Mouse (Mus musculus): ENCODE measurements around the gene Celsr3. TPM values are rescaled to one million over a fixed set of nuclear protein-coding genes. Genes with fewer than 3 reads are reported as not detected.

The Celsr3 gene
- polyA plus RNA-seq, 1 experiment from 2014 or later, result 15.4 TPM

DNA sequence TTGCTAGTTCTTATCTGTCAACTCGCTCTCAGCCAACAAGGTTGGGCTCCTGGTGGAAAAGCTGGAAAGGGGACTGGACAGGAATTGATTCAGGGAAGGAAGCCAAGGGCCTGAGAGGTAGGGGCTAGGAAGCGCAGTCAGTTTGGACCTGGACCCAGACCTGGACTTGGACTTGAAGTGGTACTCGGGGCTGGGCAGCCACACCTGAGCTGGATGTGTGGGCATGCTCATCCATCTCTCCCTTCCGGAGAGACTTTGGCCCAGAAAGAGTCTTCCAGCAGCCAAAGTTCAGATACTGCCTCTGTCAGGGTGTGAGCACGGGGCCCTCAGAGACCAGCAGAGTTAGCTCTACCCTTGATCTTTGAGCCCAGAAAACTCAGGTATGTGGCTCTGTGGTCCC lies 29.2 kb downstream of the Celsr3 start:
- Histone ChIP-seq H3K4me3 (replicated peaks; ENCODE audit: low read length) (no peak overlapping the region), H3K4me2 (replicated peaks) (peak overlapping the region; percentile 81; the same call in 1 of the 2 replicates), H3K27me3 (ENCODE audit: control insufficient read depth, insufficient read depth, low read length) (no peaks in the 10 kb centered on the region), H3K36me3 (replicated peaks; ENCODE audit: control insufficient read depth, insufficient read depth) (peaks cover 57% of the 10 kb centered on the region), H3K9me3 (ENCODE audit: control insufficient read depth, low read length) (no peaks in the 10 kb centered on the region), H3K27ac (no peak overlapping the region), H3K4me1 (replicated peaks; ENCODE audit: control insufficient read depth, insufficient read depth, low read length) (peaks cover 12% of the 10 kb centered on the region), H3K9ac (no peak overlapping the region)
- ATAC-seq (ENCODE audit: low FRiP score) (no peak), DNase-seq (ENCODE audit: low spot score) (no peak)
- 64% methylated on average over 5 of the region's 5 CpGs for WGBS

GRCm38 (mm10) chr9:108858792-108859527 lies 32.8 kb downstream of the Celsr3 start:
- H3K9ac ChIP-seq, result no peak overlapping the region
- H3K4me2 ChIP-seq (replicated peaks), result no peak overlapping the region
- ATAC-seq (ENCODE audit: low FRiP score) (no peak), DNase-seq (ENCODE audit: low spot score) (no peak)
- H3K4me3 ChIP-seq (replicated peaks; ENCODE audit: low read length), result no peak overlapping the region
- H3K27me3 ChIP-seq (ENCODE audit: control insufficient read depth, insufficient read depth, low read length), result no peaks in the 10 kb centered on the region
- peaks cover 6% of the 10 kb centered on the region for H3K4me1 ChIP-seq (replicated peaks; ENCODE audit: control insufficient read depth, insufficient read depth, low read length)
- no peak overlapping the region for H3K27ac ChIP-seq
- no peaks in the 10 kb centered on the region for H3K9me3 ChIP-seq (ENCODE audit: control insufficient read depth, low read length)
- peaks cover 45% of the 10 kb centered on the region for H3K36me3 ChIP-seq (replicated peaks; ENCODE audit: control insufficient read depth, insufficient read depth)
- WGBS, result 80% methylated on average over 8 of the region's 8 CpGs

Small RNA genes lying within 50 kb of the gene (microRNA-seq; reads per million reads assigned to microRNA genes)
- not detected for gene Gm23156

Other genes with a start within 250 kb of the Celsr3 start
- 240 and 242 TPM in 2 replicates for gene Wdr6, start 247.6 kb upstream of the Celsr3 start, polyA plus RNA-seq (2014; fragmentation: Nextera tagmentation; extraction: Ambion mirVana)
- 29.7 and 33.2 TPM in 2 replicates for gene P4htm, start 228.7 kb upstream of the Celsr3 start, polyA plus RNA-seq (2014; fragmentation: Nextera tagmentation; extraction: Ambion mirVana)
- 37.7 and 44.0 TPM in 2 replicates for gene Arih2, start 176.9 kb upstream of the Celsr3 start, polyA plus RNA-seq (2014; fragmentation: Nextera tagmentation; extraction: Ambion mirVana)
- gene Slc25a20, start 164.2 kb upstream of the Celsr3 start, polyA plus RNA-seq (2014; fragmentation: Nextera tagmentation; extraction: Ambion mirVana), result 25.6 and 31.4 TPM in 2 replicates
- gene Prkar2a, start 137.0 kb upstream of the Celsr3 start, polyA plus RNA-seq (2014; fragmentation: Nextera tagmentation; extraction: Ambion mirVana), result 70.8 and 82.7 TPM in 2 replicates
- gene Ip6k2, start 42.5 kb upstream of the Celsr3 start, polyA plus RNA-seq (2014; fragmentation: Nextera tagmentation; extraction: Ambion mirVana), result 202 and 238 TPM in 2 replicates
- gene Nckipsd, start 18.0 kb upstream of the Celsr3 start, polyA plus RNA-seq (2014; fragmentation: Nextera tagmentation; extraction: Ambion mirVana), result 28.5 and 29.6 TPM in 2 replicates
- 19.1 and 21.5 TPM in 2 replicates for gene Slc26a6, start 27.0 kb downstream of the Celsr3 start, polyA plus RNA-seq (2014; fragmentation: Nextera tagmentation; extraction: Ambion mirVana)
- gene Tmem89, start 88.3 kb downstream of the Celsr3 start, polyA plus RNA-seq (2014; fragmentation: Nextera tagmentation; extraction: Ambion mirVana), result 0.27 TPM in 1 of 2 replicates, not detected in the other
- gene Uqcrc1, start 110.3 kb downstream of the Celsr3 start, polyA plus RNA-seq (2014; fragmentation: Nextera tagmentation; extraction: Ambion mirVana), result 469 and 503 TPM in 2 replicates
- gene Col7a1, start 127.3 kb downstream of the Celsr3 start, polyA plus RNA-seq (2014; fragmentation: Nextera tagmentation; extraction: Ambion mirVana), result 1.3 and 3.0 TPM in 2 replicates
- gene Ucn2, start 159.7 kb downstream of the Celsr3 start, polyA plus RNA-seq (2014; fragmentation: Nextera tagmentation; extraction: Ambion mirVana), result 0.23 TPM in 1 of 2 replicates, not detected in the other
- gene Pfkfb4, start 165.5 kb downstream of the Celsr3 start, polyA plus RNA-seq (2014; fragmentation: Nextera tagmentation; extraction: Ambion mirVana), result 22.5 and 23.9 TPM in 2 replicates
- 57.9 and 60.9 TPM in 2 replicates for gene Shisa5, start 212.2 kb downstream of the Celsr3 start, polyA plus RNA-seq (2014; fragmentation: Nextera tagmentation; extraction: Ambion mirVana)
- 9.7 and 16.2 TPM in 2 replicates for gene Trex1, start 233.4 kb downstream of the Celsr3 start, polyA plus RNA-seq (2014; fragmentation: Nextera tagmentation; extraction: Ambion mirVana)
- gene Atrip, start 247.8 kb downstream of the Celsr3 start, polyA plus RNA-seq (2014; fragmentation: Nextera tagmentation; extraction: Ambion mirVana), result 29.0 and 29.8 TPM in 2 replicates

All from hindbrain, embryonic 14.5 days (tissue).